Comparison of ENCODE assay signal across 12 mouse cellular contexts in the genomic region with DNA sequence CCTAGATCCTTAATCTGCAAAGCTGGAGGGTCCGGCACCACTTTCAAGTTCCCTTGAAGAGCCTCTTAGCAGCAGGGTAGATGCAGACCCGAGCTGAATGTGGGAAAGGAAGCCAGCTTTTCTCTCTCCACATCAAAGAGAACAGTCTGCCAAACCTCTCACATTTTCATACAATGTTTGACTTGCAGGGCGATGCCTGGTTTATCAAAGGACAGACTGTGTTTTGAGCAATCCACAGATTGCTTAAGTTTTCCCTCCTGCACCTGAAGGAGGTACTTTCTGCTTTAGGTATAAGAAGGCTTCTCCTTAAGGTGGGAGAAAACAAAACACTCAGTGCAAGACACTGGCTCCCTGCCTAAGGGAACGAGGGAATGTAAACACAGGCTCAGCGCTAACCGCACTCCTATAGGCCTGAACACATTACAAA.
DNase-seq lines count a peak whose midpoint lies in the region; ATAC-seq and TF ChIP-seq lines count a peak whose summit lies in the region.
"Had no signal": no experiment of that assay in that cellular context is flagged by ENCODE, and none has a peak within 500 bp of the region (broad histone marks: within the 10 kb centered on the region; RNA-seq: fewer than 3 reads in every experiment).

No protein-coding gene starts in this region.

- H3K4me3 ChIP-seq in heart, embryonic 14.5 days (ENCODE audit: control insufficient read depth in 1 of 2, insufficient read depth in 1 of 2, low read depth in 1 of 2, low read length in 2 of 2): no peak overlapping the region
- H3K4me3 ChIP-seq in heart, adult 2 months: no peak overlapping the region
- no peak overlapping the region for H3K4me3 ChIP-seq in embryonic facial prominence, embryonic 15.5 days (replicated peaks)
- H3K4me3 ChIP-seq: embryonic facial prominence, embryonic 13.5 days had no signal

- no peak for DNase-seq in heart, adult 2 months
- peak; percentile 85 to 87 for DNase-seq in lung, adult 18-20 months
- peak; percentile 56 for DNase-seq in naive thymus-derived CD4-positive, alpha-beta T cell, adult 2 months (ENCODE audit: low read depth)
- DNase-seq in spleen, postnatal 14 days (ENCODE audit: low spot score in 2 of 2): no peak
- no peak for DNase-seq in embryo, embryonic 10.5 days (ENCODE audit: low spot score)
- DNase-seq: cerebellum, adult 9-11 months; heart, adult 18-20 months; thymus, postnatal 36 days had no signal

- peaks cover 4 to 13% of the 10 kb centered on the region in 2 experiments for H3K4me1 ChIP-seq in heart, embryonic 14.5 days (ENCODE audit: control insufficient read depth in 2 of 2, insufficient read depth in 2 of 2, low read length in 2 of 2)
- peaks cover 6% of the 10 kb centered on the region for H3K4me1 ChIP-seq in heart, adult 2 months (ENCODE audit: control insufficient read depth, insufficient read depth, low read length)
- no peaks in the 10 kb centered on the region for H3K4me1 ChIP-seq in embryonic facial prominence, embryonic 15.5 days

- no peak for ATAC-seq in heart, embryonic 14.5 days (ENCODE audit: insufficient number of reproducible peaks, insufficient read depth, low FRiP score, low read depth)
- no peak; the same call in 1 of the 2 replicates for ATAC-seq in embryonic facial prominence, embryonic 15.5 days (ENCODE audit: insufficient number of reproducible peaks, low FRiP score, low TSS enrichment, low read depth)

- no peak for TF ChIP-seq CTCF in heart, adult 2 months (IDR thresholded peaks at IDR 0.05)

- no peaks in the 10 kb centered on the region for H3K27me3 ChIP-seq in heart, embryonic 14.5 days (ENCODE audit: control insufficient read depth, insufficient read depth, low read length)
- no peaks in the 10 kb centered on the region for H3K27me3 ChIP-seq in heart, adult 2 months (ENCODE audit: control insufficient read depth, insufficient read depth, low read length)
- H3K27me3 ChIP-seq in embryonic facial prominence, embryonic 15.5 days: no peaks in the 10 kb centered on the region
- H3K27me3 ChIP-seq: embryonic facial prominence, embryonic 13.5 days had no signal

- no peaks in the 10 kb centered on the region for H3K9me3 ChIP-seq in heart, embryonic 14.5 days (ENCODE audit: control insufficient read depth, low read length)
- H3K9me3 ChIP-seq in embryonic facial prominence, embryonic 15.5 days (replicated peaks): no peaks in the 10 kb centered on the region
- H3K9me3 ChIP-seq: embryonic facial prominence, embryonic 13.5 days had no signal

- intact Hi-C loops in heart, adult 2 months (cut with DNase I): no loop called here

- TF ChIP-seq EP300 in heart, adult 2 months (IDR thresholded peaks at IDR 0.05; ENCODE audit: insufficient read depth, low read depth, low read length): no peak

- H3K9ac ChIP-seq in heart, embryonic 14.5 days (ENCODE audit: low read length): no peak overlapping the region
- no peak overlapping the region for H3K9ac ChIP-seq in heart, adult 2 months (ENCODE audit: low read depth, low read length)
- H3K9ac ChIP-seq in embryonic facial prominence, embryonic 15.5 days: no peak overlapping the region
- H3K9ac ChIP-seq: embryonic facial prominence, embryonic 13.5 days had no signal

- H3K36me3 ChIP-seq in heart, embryonic 14.5 days (ENCODE audit: control insufficient read depth, insufficient read depth, low read length): peaks cover 19% of the 10 kb centered on the region
- peaks cover 2% of the 10 kb centered on the region for H3K36me3 ChIP-seq in heart, adult 2 months (ENCODE audit: control insufficient read depth, insufficient read depth, low read length)
- peaks cover 14% of the 10 kb centered on the region; the same call in 1 of the 2 replicates for H3K36me3 ChIP-seq in embryonic facial prominence, embryonic 15.5 days

- no peak for TF ChIP-seq POLR2A in heart, adult 2 months (IDR thresholded peaks at IDR 0.05; ENCODE audit: insufficient read depth, low read depth, low read length)

- 0 out of 4 replicates have a peak overlapping the region, but pooled peaks have one; percentile 7 to 16 for H3K27ac ChIP-seq in heart, embryonic 14.5 days (replicated peaks in 1 of 2; ENCODE audit: control insufficient read depth in 1 of 2, insufficient read depth in 1 of 2, low read depth in 2 of 2, low read length in 2 of 2)
- no peak overlapping the region for H3K27ac ChIP-seq in heart, adult 2 months
- H3K27ac ChIP-seq in embryonic facial prominence, embryonic 15.5 days (replicated peaks): peak overlapping the region; percentile 36; the same call in 1 of the 2 replicates
- H3K27ac ChIP-seq: embryonic facial prominence, embryonic 13.5 days had no signal

- H3K4me2 ChIP-seq in heart, embryonic 14.5 days (ENCODE audit: low read length): no peak overlapping the region
- H3K4me2 ChIP-seq in embryonic facial prominence, embryonic 15.5 days (replicated peaks): no peak overlapping the region
- H3K4me2 ChIP-seq: embryonic facial prominence, embryonic 13.5 days; liver, embryonic 11.5 days had no signal

- WGBS in heart, embryonic 14.5 days: 62% methylated on average over 6 of the region's 6 CpGs
- 68% methylated on average over 6 of the region's 6 CpGs for WGBS in heart, adult 2 months
- 53% methylated on average over 6 of the region's 6 CpGs for WGBS in embryonic facial prominence, embryonic 15.5 days

- H3K79me2 ChIP-seq in heart, adult 2 months (replicated peaks; ENCODE audit: control insufficient read depth, insufficient read depth, low read length): no peaks in the 10 kb centered on the region

Comparison
In these comparisons a context has a peak if more than half of its experiments do, and no peak if none do; other contexts are left out.
1. DNase-seq: peak in lung, adult 18-20 months (2 of 2) and naive thymus-derived CD4-positive, alpha-beta T cell, adult 2 months (single experiment); none in heart, adult 2 months (0 of 2), spleen, postnatal 14 days (0 of 2) and embryo, embryonic 10.5 days (single experiment).